Comparison of ENCODE assay signal across 8 mouse cellular contexts in genomic region chr1:135865518-135866194, GRCm38 (mm10). TPM values are rescaled to one million over a fixed set of nuclear protein-coding genes. Genes with fewer than 3 reads are reported as not detected.
A peak's percentile ranks its signal among the peaks of the same experiment; 100 is the strongest.
DNase-seq lines count a peak whose midpoint lies in the region; ATAC-seq and TF ChIP-seq lines count a peak whose summit lies in the region.

No protein-coding gene starts in this region.

- 50% methylated on average over 19 of the region's 19 CpGs for WGBS in forebrain, embryonic 10.5 days
- WGBS in lung, embryonic 14.5 days, result 50% methylated on average over 19 of the region's 19 CpGs

- no peak overlapping the region for H3K9ac ChIP-seq in lung, embryonic 14.5 days

- H3K4me1 ChIP-seq in E14TG2a.4 (replicated peaks; ENCODE audit: low read depth, low read length), result peaks cover 6% of the 10 kb centered on the region
- no peaks in the 10 kb centered on the region for H3K4me1 ChIP-seq in forebrain, embryonic 10.5 days
- no peaks in the 10 kb centered on the region for H3K4me1 ChIP-seq in lung, embryonic 14.5 days (ENCODE audit: insufficient read depth)

- no peaks in the 10 kb centered on the region for H3K36me3 ChIP-seq in E14TG2a.4 (ENCODE audit: insufficient read depth, low read length)
- H3K36me3 ChIP-seq in forebrain, embryonic 10.5 days (replicated peaks), result no peaks in the 10 kb centered on the region
- H3K36me3 ChIP-seq in lung, embryonic 14.5 days (ENCODE audit: insufficient read depth), result no peaks in the 10 kb centered on the region

- H3K27me3 ChIP-seq in E14TG2a.4 (ENCODE audit: insufficient read depth, low read length), result peaks cover 74% of the 10 kb centered on the region
- H3K27me3 ChIP-seq in forebrain, embryonic 10.5 days (ENCODE audit: poor library complexity, severe bottlenecking), result peaks cover 29% of the 10 kb centered on the region
- no peaks in the 10 kb centered on the region for H3K27me3 ChIP-seq in lung, embryonic 14.5 days (ENCODE audit: insufficient read depth, low read length)

- DNase-seq in c-Kit-negative CD71-positive TER-119-positive erythroid progenitor cells, embryonic 14.5 days (ENCODE audit: low read depth, low spot score), result peak; percentile 53
- DNase-seq in forebrain, embryonic 10.5 days (ENCODE audit: extremely low spot score, low spot score), result peak; percentile 84
- DNase-seq in heart, postnatal 25 days (ENCODE audit: low spot score), result peak; percentile 45
- peak; percentile 85 to 92 for DNase-seq in layer of hippocampus, adult 2 months (ENCODE audit: low spot score in 2 of 2)
- peak; percentile 87 for DNase-seq in lung, embryonic 14.5 days
- DNase-seq in ovary, postnatal 14 days (ENCODE audit: low spot score), result peak; percentile 87
- DNase-seq in thymus, postnatal 0 days (ENCODE audit: low spot score), result peak; percentile 57

- no peak overlapping the region for H3K4me2 ChIP-seq in lung, embryonic 14.5 days

- no peaks in the 10 kb centered on the region for H3K9me3 ChIP-seq in E14TG2a.4 (ENCODE audit: low read length)
- H3K9me3 ChIP-seq in forebrain, embryonic 10.5 days, result no peaks in the 10 kb centered on the region
- no peaks in the 10 kb centered on the region for H3K9me3 ChIP-seq in lung, embryonic 14.5 days (ENCODE audit: low read depth, low read length)

- ATAC-seq in lung, embryonic 14.5 days (ENCODE audit: insufficient read depth), result peak; percentile 90

- peak; percentile 83 for TF ChIP-seq CTCF in E14TG2a.4 (conservative IDR thresholded peaks at IDR 0.05; ENCODE audit: low read length)
- peak; percentile 94 for TF ChIP-seq CTCF in layer of hippocampus, adult 2 months (conservative IDR thresholded peaks at IDR 0.05)
- peak; percentile 98 for TF ChIP-seq CTCF in lung, embryonic 14.5 days (IDR thresholded peaks at IDR 0.05; ENCODE audit: low read depth)

- peak overlapping the region; percentile 58 for H3K4me3 ChIP-seq in E14TG2a.4 (replicated peaks; ENCODE audit: low read length)
- no peak overlapping the region for H3K4me3 ChIP-seq in forebrain, embryonic 10.5 days
- H3K4me3 ChIP-seq in layer of hippocampus, adult 2 months, result no peak overlapping the region
- no peak overlapping the region for H3K4me3 ChIP-seq in lung, embryonic 14.5 days (ENCODE audit: low read depth, low read length)

- no peak overlapping the region for H3K27ac ChIP-seq in forebrain, embryonic 10.5 days
- no peak overlapping the region for H3K27ac ChIP-seq in layer of hippocampus, adult 2 months
- no peak overlapping the region for H3K27ac ChIP-seq in lung, embryonic 14.5 days (ENCODE audit: low read depth)

- intact Hi-C loops in heart, postnatal 25 days (cut with DNase I), result loop anchor here (1.0 kb wide), 1 partner anchor 79 kb away; no protein-coding TSS in a partner anchor

RNA-seq across cellular contexts. Expression of gene Tnnt2, which starts 29.5 kb away (rescaled TPM):
- polyA plus RNA-seq in forebrain, embryonic 10.5 days (2016; fragmentation: Nextera tagmentation; extraction: Ambion mirVana), result 0.45 TPM in 1 of 2 replicates, not detected in the other
- total RNA-seq in heart, postnatal 25 days (2021), result 1,000 to 10,000 TPM; 8,717 to 8,772 TPM
- 1 to 10 TPM; 1.4 to 1.6 TPM for total RNA-seq in layer of hippocampus, adult 2 months (2021)
- 6.0 and 57.2 TPM in 2 replicates for polyA plus RNA-seq in lung, embryonic 14.5 days (2014; fragmentation: Nextera tagmentation; extraction: Ambion mirVana)
- 3.2 and 3.6 TPM in 2 replicates for polyA plus RNA-seq in thymus, postnatal 0 days (2015; fragmentation: Nextera tagmentation; extraction: Ambion mirVana)

RNA-seq across cellular contexts. Expression of gene Lad1, which starts 47.3 kb away (rescaled TPM):
- polyA plus RNA-seq in forebrain, embryonic 10.5 days (2016; fragmentation: Nextera tagmentation; extraction: Ambion mirVana), result 3.1 and 3.7 TPM in 2 replicates
- total RNA-seq in heart, postnatal 25 days (2021), result 1 to 10 TPM; 5.6 to 6.0 TPM
- total RNA-seq in layer of hippocampus, adult 2 months (2021), result 1 to 10 TPM in 1 of 2 experiments, under 1 TPM in 1; 0.97 to 1.3 TPM
- polyA plus RNA-seq in lung, embryonic 14.5 days (2014; fragmentation: Nextera tagmentation; extraction: Ambion mirVana), result 14.4 and 14.5 TPM in 2 replicates
- polyA plus RNA-seq in thymus, postnatal 0 days (2015; fragmentation: Nextera tagmentation; extraction: Ambion mirVana), result 12.1 and 12.5 TPM in 2 replicates

RNA-seq across cellular contexts. Expression of gene Pkp1, which starts 53.4 kb away (rescaled TPM):
- polyA plus RNA-seq in forebrain, embryonic 10.5 days (2016; fragmentation: Nextera tagmentation; extraction: Ambion mirVana), result 0.07 TPM in 1 of 2 replicates, not detected in the other
- total RNA-seq in heart, postnatal 25 days (2021), result not detected
- total RNA-seq in layer of hippocampus, adult 2 months (2021), result not detected
- 0.09 TPM in 1 of 2 replicates, not detected in the other for polyA plus RNA-seq in lung, embryonic 14.5 days (2014; fragmentation: Nextera tagmentation; extraction: Ambion mirVana)
- polyA plus RNA-seq in thymus, postnatal 0 days (2015; fragmentation: Nextera tagmentation; extraction: Ambion mirVana), result 6.5 and 7.3 TPM in 2 replicates
